Mouse (Mus musculus) CD4-positive naive resting alpha-beta T cell, adult 57 days (primary cell): ENCODE measurements around the gene Zwint. TPM values are rescaled to one million over a fixed set of nuclear protein-coding genes. Genes with fewer than 3 reads are reported as not detected.

Experiments
- total RNA-seq: library from RNA; stranded (reverse); gene quantifications from one replicate; pipeline ENCODE4 v1.2.4, GENCODE M21; 2023

Zwint gene
- 140 TPM for total RNA-seq

GRCm38 (mm10) chr10:72654270-72655016, at the start of gene Zwint:
Gene Zwint (plus strand): TSS chr10:72654845.

